Mouse (Mus musculus) liver, embryonic 16.5 days (tissue): ENCODE results near the gene Syngr1. TPM values are rescaled to one million over a fixed set of nuclear protein-coding genes. Genes with fewer than 3 reads are reported as not detected.
A peak's percentile ranks its signal among the peaks of the same experiment; 100 is the strongest.
"Not testable (repeated sequence)": the region's sequence is repeated elsewhere in the genome, so short reads cannot be mapped to it uniquely, and the experiment has no call there.

Experiments
- ATAC-seq: fragments of 200-750 bp; cut with Nextera tagmentation; 2 replicates; pipeline ENCODE4 v1.8.0; 2017; ENCODE audit warnings: low read depth, mild to moderate bottlenecking, moderate number of reproducible peaks, moderate library complexity
- H3K27ac ChIP-seq: fragments of 300-500 bp; sonication (generic); 2 replicates; pipeline ENCODE4 v1.5.1; 2014; ENCODE audit warnings: mild to moderate bottlenecking, low read length
- H3K27me3 ChIP-seq: fragments of 300-500 bp; sonication (generic); 2 replicates; pipeline ENCODE4 v1.6.1; 2014; ENCODE audit warnings: low read depth, low read length, mixed read lengths; ENCODE audit not compliant: control insufficient read depth, insufficient read depth
- H3K36me3 ChIP-seq: fragments of 300-500 bp; sonication (generic); 2 replicates; pipeline ENCODE4 v1.6.1; 2014; ENCODE audit warnings: mild to moderate bottlenecking; ENCODE audit not compliant: control insufficient read depth, insufficient read depth
- H3K4me1 ChIP-seq: fragments of 300-500 bp; sonication (generic); 2 replicates; pipeline ENCODE4 v1.6.1; 2014; ENCODE audit warnings: low read depth, low read length, mixed read lengths; ENCODE audit not compliant: control insufficient read depth
- H3K4me2 ChIP-seq: fragments of 300-500 bp; sonication (generic); 2 replicates; pipeline ENCODE4 v1.6.1; 2014; ENCODE audit warnings: low read depth, low read length, mixed read lengths
- H3K4me3 ChIP-seq: fragments of 300-500 bp; sonication (generic); 2 replicates; pipeline ENCODE4 v1.5.1; 2014; ENCODE audit warnings: low read depth, mild to moderate bottlenecking, low read length
- H3K9ac ChIP-seq: fragments of 300-500 bp; sonication (generic); 2 replicates; pipeline ENCODE4 v1.6.1; 2014; ENCODE audit warnings: low read depth, low read length
- H3K9me3 ChIP-seq: fragments of 300-500 bp; sonication (generic); replicated peaks from 2 replicates; pipeline ENCODE4 v1.6.1; 2016; ENCODE audit warnings: low read length; ENCODE audit not compliant: control insufficient read depth
- WGBS: fragments of 180-500 bp; shearing (Covaris S2); extraction: QIAGEN DNeasy Blood & Tissue Kit; methylation state at CpG from one replicate; pipeline ENCODE4 v1.1.7; 2014; ENCODE audit not compliant: insufficient replicate concordance; 5-methylcytosine and 5-hydroxymethylcytosine counted together
- polyA plus RNA-seq: library from polyadenylated mRNA; unstranded; fragments of >200 nt; fragmentation: Nextera tagmentation; extraction: Ambion mirVana; gene quantifications from 2 replicates; pipeline ENCODE4 v1.2.1, GENCODE M21; 2015

The Syngr1 gene
- polyA plus RNA-seq, 1 experiment from 2014 or later: 11.3 TPM

DNA sequence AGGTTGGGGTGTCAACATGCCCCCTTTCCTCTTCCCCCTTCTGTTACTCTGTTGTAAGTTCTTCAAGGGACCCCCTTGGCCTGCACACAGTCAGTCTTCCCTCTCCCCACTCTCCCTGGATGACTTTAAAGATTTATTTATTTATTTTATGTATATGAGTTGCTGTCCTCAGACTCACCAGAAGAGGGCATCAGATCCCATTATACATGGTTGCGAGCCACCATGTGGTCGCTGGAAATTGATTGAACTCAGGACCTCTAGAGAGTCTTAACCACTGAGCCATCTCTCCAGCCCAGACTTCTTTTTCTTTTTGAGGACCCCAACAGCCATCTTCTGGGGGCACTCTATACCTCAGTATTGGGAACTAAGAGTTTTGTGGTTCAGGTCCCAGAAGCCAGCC, 21.4 kb downstream of the Syngr1 start:
- no peak overlapping the region for H3K9ac ChIP-seq
- H3K4me3 ChIP-seq: no peak overlapping the region
- H3K36me3 ChIP-seq: no peaks in the 10 kb centered on the region
- WGBS: 52% methylated on average over 2 of the region's 2 CpGs
- peaks cover 3% of the 10 kb centered on the region for H3K4me1 ChIP-seq
- ATAC-seq: no peak
- no peak overlapping the region for H3K27ac ChIP-seq
- no peaks in the 10 kb centered on the region for H3K9me3 ChIP-seq
- no peaks in the 10 kb centered on the region for H3K27me3 ChIP-seq
- H3K4me2 ChIP-seq: no peak overlapping the region

DNA sequence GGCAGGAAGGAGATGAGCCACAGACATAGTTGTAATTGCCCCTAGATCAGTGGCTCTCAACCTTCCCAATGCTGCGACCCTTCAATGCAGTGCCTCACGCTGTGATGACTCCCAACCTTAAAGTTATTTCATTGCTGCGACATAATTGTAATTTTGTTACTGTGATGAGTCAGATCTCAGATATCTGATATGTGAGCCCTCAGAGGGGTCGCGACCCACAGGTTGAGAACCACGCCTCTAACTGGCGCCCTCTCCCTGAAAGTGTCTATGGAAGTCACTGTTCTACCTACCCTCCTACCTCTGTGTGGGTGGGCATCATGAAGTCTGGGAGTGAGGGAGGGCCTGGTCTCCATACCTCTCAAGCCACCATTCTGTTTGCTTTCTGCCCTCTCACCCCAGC, 23.3 kb downstream of the Syngr1 start:
- Histone ChIP-seq H3K9ac (no peak overlapping the region), H3K36me3 (no peaks in the 10 kb centered on the region), H3K9me3 (no peaks in the 10 kb centered on the region), H3K4me2 (no peak overlapping the region), H3K4me1 (peaks cover 3% of the 10 kb centered on the region), H3K27me3 (no peaks in the 10 kb centered on the region), H3K27ac (no peak overlapping the region), H3K4me3 (no peak overlapping the region)
- WGBS: 74% methylated on average over 7 of the region's 7 CpGs
- no peak for ATAC-seq

GRCm38 (mm10) chr15:80115256-80115655, 24.1 kb downstream of the Syngr1 start:
- Histone ChIP-seq H3K4me1 (peaks cover 3% of the 10 kb centered on the region), H3K36me3 (no peaks in the 10 kb centered on the region), H3K9ac (no peak overlapping the region), H3K4me2 (0 out of 2 replicates have a peak overlapping the region, but pooled peaks have one; percentile 0), H3K4me3 (no peak overlapping the region; the same call in 1 of the 2 replicates), H3K27me3 (no peaks in the 10 kb centered on the region), H3K27ac (no peak overlapping the region), H3K9me3 (no peaks in the 10 kb centered on the region)
- 61% methylated on average over 5 of the region's 5 CpGs for WGBS
- no peak for ATAC-seq

- Histone ChIP-seq H3K27ac (no peak overlapping the region), H3K4me3 (no peak overlapping the region; the same call in 1 of the 2 replicates), H3K4me1 (peaks cover 3% of the 10 kb centered on the region), H3K36me3 (no peaks in the 10 kb centered on the region), H3K27me3 (no peaks in the 10 kb centered on the region), H3K9ac (no peak overlapping the region), H3K9me3 (no peaks in the 10 kb centered on the region), H3K4me2 (0 out of 2 replicates have a peak overlapping the region, but pooled peaks have one; percentile 0)
- 58% methylated on average over 13 of the region's 13 CpGs for whole genome bisulfite sequencing
- 0 out of 2 replicates have a peak, but pooled peaks have one; percentile 7 for ATAC-seq
Observed at GRCm38 (mm10) chr15:80115866-80116794, 25.0 kb downstream of the Syngr1 start.

- Histone ChIP-seq H3K4me3 (no peak overlapping the region), H3K9me3 (no peaks in the 10 kb centered on the region), H3K4me1 (peaks cover 3% of the 10 kb centered on the region), H3K4me2 (no peak overlapping the region), H3K27me3 (no peaks in the 10 kb centered on the region), H3K9ac (no peak overlapping the region), H3K27ac (no peak overlapping the region), H3K36me3 (no peaks in the 10 kb centered on the region)
- ATAC-seq: peak; percentile 37; the same call in 1 of the 2 replicates
- 28% methylated on average over 8 of the region's 8 CpGs for WGBS
Observed at GRCm38 (mm10) chr15:80117154-80117553, 26.0 kb downstream of the Syngr1 start.

DNA sequence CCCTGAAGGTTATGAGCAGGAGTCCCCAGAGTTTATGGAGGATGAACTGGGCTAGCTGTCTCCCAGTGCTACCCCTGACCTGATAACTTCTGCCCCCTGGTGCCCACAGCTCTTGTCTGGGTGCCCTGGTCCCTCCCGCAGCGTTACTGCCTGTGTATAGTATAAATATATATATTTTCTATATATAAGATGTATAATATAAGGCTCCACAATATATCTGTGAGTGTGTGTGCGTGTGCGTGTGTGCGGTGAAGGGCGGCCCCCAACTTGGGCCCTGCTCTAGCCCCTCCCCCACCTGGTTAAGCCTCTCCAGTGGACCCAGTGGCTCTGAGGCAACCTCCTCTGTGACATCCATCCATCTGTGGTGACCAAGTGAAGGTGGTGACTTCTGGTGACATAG, 27.9 kb downstream of the Syngr1 start:
- WGBS: 77% methylated on average over 6 of the region's 6 CpGs
- Histone ChIP-seq H3K27me3 (no peaks in the 10 kb centered on the region), H3K4me2 (no peak overlapping the region), H3K9ac (no peak overlapping the region), H3K36me3 (no peaks in the 10 kb centered on the region), H3K27ac (no peak overlapping the region), H3K4me3 (no peak overlapping the region), H3K9me3 (no peaks in the 10 kb centered on the region), H3K4me1 (peaks cover 3% of the 10 kb centered on the region)
- ATAC-seq: no peak

DNA sequence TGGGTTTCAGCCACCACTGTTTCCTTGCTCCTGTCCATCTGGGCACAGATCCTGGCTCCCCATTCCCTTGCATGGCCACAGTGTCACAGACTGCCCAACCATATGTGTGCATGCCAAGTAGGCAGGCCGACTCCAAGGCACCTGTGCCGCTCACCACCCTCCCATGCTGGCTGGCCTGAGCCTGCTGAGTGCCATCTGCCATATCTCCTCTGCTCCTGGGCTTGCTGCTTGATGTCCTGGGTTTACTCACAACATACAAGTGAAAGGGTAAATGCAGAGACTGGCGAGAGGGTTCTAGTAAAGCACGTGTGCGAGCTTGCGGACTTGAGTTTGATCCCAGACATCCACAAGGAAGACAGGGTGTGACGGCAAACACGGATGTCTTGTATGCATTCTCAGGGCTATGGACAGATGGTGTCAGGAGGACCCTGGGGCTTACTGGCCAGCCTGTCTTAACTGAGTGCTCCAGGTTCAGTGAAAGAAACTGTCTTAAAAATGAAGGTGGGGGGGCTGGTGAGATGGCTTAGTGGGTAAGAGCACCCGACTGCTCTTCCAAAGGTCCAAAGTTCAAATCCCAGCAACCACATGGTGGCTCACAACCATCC, 30.7 kb downstream of the Syngr1 start:
- Histone ChIP-seq H3K9ac (no peak overlapping the region), H3K4me1 (no peaks in the 10 kb centered on the region; the same call in 1 of the 2 replicates), H3K27me3 (no peaks in the 10 kb centered on the region), H3K9me3 (no peaks in the 10 kb centered on the region), H3K27ac (no peak overlapping the region), H3K4me3 (no peak overlapping the region), H3K36me3 (no peaks in the 10 kb centered on the region), H3K4me2 (no peak overlapping the region)
- 84% methylated on average over 9 of the region's 9 CpGs for WGBS
- ATAC-seq: no peak

DNA sequence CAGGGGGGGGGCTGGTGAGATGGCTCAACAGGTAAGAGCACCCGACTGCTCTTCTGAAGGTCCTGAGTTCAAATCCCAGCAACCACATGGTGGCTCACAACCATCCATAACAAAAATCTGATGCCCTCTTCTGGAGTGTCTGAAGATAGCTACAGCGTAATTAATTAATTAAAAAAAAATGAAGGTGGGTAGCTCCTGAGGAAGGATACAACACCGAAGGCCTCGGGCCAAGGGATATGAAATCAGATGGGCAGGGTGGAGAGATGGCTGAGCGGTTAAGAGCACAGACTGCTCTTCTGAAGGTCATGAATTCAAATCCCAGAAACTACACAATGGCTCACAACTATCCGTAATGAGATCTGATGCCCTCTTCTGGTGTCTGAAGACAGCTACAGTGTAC, 31.3 kb downstream of the Syngr1 start:
- WGBS: 82% methylated on average over 6 of the region's 6 CpGs
- not testable (repeated sequence) for H3K4me1 ChIP-seq, H3K27me3 ChIP-seq, H3K4me2 ChIP-seq, H3K27ac ChIP-seq, H3K9me3 ChIP-seq, ATAC-seq, H3K4me3 ChIP-seq, H3K9ac ChIP-seq, H3K36me3 ChIP-seq

DNA sequence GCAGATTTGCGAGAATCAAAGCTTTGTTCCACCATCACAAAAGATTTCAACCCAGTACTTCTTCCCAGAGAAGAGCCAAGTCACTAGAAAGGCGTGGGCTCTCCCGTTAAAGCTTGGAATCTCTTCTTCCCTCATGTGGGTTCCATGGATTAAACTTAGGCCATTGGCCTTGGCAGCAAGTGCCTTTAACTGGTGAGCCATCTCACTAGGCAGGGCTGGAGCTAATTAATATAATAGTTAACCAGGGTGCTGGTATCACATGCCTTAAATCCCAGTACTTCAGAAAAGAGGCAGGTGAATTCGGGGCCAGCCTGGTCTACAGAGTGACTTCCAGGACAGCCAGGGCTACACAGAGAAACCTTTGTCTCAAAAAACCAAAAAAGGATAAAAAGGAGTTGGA, 33.5 kb downstream of the Syngr1 start:
- no peak overlapping the region for H3K4me3 ChIP-seq
- 66% methylated on average over 4 of the region's 4 CpGs for WGBS
- no peak for ATAC-seq

More for the DNA sequence above, 33.5 kb downstream of the Syngr1 start:
- Histone ChIP-seq H3K4me1 (peaks cover 12% of the 10 kb centered on the region), H3K36me3 (no peaks in the 10 kb centered on the region), H3K9ac (no peak overlapping the region), H3K27ac (no peak overlapping the region), H3K9me3 (no peaks in the 10 kb centered on the region), H3K4me2 (no peak overlapping the region), H3K27me3 (no peaks in the 10 kb centered on the region)
